Mouse (Mus musculus): ENCODE measurements at regions not wholly inside any gene's neighbourhood (a gene's known extent, or its start where the extent isn't known, plus 50 kb on each side); places are given as distances from the start of the nearest gene placed in this dataset.
A peak's percentile ranks its signal among the peaks of the same experiment; 100 is the strongest.

GRCm38 (mm10) chr1:143946933-143947332, 57.0 kb downstream of the Rgs2 start:
- DNase-seq, result no peak

DNA sequence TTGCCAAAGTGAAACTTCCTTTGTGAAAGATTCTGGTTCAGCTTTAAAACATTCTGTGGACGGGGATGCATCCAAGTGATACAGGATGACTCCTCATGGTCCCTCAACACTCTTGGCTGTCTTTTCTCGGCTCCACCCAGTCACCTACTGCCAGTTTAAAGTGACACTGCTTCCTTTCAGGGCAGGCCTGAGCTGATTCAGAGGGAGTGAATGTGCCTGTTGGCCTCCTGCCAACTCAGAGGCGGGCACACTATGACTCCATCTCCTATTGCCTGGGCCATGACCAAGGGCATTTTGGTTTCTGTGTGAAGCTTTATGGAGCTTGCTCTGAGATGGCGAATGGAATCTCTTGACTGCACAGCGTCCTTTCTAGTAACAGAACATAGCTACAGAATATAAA, 62.5 kb downstream of the Rgs2 start:
- DNase-seq, result no peak

GRCm38 (mm10) chr1:143939511-143939910, 64.5 kb downstream of the Rgs2 start:
- DNase-seq, result no peak

DNA sequence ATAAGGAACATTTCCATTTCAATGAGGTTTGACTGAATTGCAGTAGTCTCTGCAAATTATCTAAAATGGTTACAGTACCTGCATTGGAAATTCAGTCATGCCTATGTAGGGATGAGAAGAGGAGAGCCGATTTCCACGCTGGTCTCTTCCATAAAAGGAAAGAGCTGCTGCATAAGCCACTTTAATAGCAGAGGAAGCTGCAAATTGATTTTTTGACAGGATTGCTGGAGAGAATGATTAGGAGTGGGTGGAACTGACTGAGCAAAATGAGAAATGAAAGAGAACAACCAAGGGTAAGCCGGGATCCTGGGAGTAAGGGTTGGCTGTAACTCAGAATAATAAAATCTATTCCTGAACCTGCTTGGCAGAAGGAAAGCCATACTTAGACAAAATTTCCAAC, 65.4 kb downstream of the Rgs2 start:
- no peak for DNase-seq

DNA sequence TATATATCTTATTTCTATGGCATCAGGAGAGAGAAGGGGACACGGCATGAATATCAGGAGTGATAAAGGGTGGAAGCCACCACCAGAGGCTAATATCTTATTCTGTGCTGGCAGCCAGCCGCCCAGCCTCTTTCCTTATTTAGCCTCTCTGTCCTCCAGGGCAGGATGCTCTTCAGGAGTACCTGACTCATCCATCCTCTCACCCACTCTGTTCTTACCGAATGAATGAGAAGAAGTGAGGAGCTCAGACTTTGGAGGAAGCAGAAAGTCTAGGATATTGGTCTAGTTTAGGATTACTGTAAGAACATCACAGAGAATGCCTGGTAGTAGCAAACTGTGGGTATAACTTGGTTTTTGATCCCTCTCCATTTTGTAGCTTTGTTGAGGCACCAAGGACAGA, 73.2 kb downstream of the Rgs2 start:
- DNase-seq, result no peak

DNA sequence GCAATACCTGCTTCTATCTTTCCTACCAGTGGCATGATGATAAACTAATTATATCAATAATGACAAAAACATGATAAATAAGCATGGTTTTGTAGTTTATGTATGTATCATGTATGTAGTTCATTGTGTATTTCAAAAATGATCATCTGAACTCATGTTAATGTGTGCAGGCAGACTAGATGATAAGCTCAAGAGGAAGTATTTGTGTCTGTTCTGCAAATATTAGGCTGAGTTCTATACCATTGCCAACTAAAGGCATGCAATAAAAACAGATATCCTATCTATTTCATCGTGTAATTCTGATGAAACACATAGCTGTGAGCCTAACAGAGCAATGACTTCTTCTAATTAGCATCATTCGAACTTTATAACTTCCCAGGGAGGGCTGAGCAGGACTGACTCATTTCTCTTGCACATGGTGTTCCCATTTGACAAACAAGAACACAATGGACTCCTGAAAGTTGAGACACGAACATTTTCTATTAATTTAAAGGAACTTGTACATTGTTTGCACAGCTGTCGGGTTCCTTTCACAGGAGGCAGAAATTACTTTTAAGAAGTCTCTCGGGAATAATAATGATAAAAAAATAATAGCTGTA, 74.3 kb downstream of the Rgs2 start:
- no peak for DNase-seq

DNA sequence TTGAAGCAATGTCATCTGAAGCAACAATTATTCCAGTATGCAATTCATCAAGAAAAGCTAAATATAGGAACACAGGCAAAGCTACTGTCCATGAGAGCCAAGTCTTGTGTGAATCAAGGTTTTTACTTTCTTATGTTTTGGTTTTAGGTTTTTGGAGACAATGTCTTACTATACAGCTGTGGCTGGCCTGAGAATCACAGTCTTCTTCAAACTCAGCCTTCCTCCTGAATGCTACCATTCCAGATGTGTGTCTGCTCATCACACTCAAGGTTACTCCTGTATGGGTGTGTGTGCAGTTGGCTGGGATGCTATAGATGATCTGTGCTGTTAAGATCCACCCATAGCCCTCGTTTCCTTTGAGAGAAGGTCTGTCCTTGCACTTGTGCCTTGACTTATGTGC, 81.5 kb downstream of the Rgs2 start:
- DNase-seq, result no peak

- no peak for DNase-seq
Observed at GRCm38 (mm10) chr1:143920256-143920655, 83.7 kb downstream of the Rgs2 start.

DNA sequence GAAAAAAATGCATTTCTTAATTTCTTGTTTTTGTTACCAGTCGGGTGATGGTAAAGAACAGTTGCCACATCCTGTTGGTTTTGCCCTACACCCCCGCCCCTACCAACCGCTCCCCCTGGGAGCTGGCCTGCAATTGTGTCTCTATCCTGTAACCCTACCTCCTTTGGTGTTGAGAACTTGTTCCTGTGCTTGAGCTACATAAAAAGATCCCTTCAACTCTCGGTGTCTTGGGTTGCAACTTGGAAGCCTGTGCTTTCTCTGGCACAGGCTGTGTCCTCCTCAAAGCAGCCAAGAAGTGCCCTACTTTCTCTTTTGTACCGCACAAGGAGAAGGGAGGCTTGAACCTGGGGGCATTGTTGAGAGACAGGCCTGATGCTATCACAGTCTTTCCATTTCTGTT, 85.0 kb downstream of the Rgs2 start:
- DNase-seq, result no peak

DNA sequence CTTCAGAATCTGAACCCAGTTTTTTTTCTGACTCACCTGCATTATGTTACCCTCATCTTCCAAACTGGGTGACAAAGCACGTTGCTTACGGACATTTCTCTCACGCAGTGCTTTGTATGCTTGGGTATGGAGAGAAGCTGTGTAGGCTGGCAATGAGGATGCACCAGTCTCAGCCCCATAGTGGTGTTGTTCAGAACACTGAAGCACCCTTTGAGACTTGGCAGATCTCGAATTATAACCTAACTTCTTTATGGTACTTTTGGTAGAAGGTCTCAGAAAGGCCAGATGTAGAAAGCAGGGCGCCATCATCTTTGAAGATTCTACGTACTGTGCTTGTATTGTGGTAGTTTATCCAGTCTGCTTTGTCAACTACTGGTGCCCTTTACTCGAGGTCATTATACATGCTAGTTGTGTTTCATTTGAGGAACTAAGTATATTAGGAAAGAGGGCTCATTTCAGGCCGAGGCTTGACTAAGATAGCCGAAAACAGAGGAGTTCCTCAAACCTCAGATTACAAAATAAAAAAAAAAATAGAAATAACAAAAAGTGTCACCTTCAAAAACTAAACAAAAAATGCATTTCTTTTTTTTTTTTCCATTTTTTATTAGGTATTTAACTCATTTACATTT, 85.7 kb downstream of the Rgs2 start:
- no peak for DNase-seq

GRCm38 (mm10) chr1:143917623-143918022, 86.3 kb downstream of the Rgs2 start:
- peak; percentile 69 for DNase-seq

DNA sequence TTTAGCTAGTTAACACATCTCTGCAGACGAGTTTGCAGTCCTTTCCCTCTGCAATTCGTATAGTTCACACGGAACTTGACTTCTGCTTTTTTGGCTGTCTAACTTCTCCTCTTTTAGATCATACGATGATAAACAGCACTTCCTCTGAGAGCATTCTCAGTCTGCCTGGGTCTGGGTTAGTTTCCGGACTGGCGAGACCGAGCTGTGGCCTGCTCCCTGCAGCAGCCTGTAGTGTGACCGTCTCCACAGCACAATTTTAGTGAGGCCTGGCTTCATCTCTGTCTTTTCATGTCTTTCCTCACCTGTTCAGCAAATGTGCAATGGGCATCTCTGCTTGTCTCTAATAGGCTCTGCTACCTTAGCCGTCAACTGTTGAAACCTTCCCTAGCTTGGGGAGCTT, 87.4 kb downstream of the Rgs2 start:
- DNase-seq, result no peak

DNA sequence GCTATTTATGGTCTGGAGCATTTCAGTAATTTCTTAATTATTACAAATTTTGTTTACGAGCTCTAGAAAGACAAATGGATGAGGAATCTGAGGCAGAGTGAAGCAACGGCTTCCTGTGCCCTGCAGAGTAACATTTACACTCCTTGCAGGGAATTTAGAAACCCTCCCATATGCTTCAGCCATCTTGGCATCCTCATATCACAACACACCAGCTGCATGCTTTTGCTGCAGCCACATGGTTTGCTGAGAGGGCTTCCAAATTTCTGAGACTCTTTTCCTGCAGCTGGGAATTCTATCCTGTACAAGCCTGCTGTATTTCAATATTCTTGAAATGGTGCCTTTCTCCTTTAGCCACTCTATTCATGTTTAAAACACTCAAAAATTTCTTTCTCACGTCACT, 91.4 kb downstream of the Rgs2 start:
- DNase-seq, result no peak

- no peak for DNase-seq
Observed at GRCm38 (mm10) chr1:143911230-143911629, 92.7 kb downstream of the Rgs2 start.

DNA sequence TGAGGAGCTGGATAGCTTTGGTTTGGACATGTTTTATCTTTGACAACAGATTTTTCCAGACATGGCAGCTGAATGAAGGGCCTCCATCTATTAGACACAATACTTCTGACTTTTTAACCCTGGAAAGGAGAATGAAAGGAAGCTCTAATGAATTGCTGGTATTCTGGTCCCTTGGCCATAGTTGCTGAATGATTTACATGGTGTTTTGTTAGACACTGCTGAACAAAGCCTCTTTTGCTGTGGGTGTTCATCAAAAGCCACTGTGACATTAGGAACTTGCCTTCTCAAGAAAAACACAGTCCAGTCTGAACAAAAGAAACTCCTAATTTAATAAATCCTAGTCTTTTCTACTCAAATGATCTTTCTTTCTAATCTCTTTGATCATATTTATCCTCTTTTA, 93.4 kb downstream of the Rgs2 start:
- no peak for DNase-seq

DNA sequence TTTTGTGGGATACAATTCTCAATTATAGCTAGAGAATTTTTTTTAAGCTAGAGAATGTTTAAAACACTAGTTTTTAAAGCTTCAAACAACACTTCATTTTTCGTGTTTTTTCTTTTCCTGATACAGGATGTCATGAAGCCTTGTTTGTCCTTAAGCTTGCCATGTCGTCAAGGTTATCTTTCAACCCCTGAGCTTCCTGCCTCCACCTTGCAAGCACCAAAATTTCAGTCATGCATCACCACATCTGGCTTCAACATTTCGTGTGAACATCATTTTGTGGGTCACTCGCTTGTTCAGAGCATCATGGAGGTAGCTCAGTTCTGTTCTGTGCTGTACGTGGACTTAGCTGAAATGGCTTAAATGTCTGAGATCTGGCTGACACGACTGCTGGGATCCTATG, 96.6 kb downstream of the Rgs2 start:
- DNase-seq, result no peak

DNA sequence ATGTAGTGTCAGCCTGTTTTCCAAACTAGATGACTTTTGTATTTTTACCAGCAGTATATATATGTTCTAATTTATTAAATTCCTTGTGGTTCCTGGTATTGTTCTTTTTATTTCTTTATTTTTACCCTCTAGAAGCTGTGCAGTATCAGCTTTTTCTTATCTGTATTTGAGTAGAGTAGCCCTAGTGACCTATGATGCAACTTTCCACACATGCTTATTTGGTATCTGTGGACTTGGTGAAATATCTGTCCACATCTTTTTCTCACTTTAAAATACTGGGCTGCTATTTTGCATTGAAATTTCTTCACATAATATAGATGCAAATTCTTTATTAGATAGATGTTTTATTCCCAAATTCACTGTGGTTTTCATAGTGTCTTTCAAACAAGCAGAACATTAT, 97.1 kb downstream of the Rgs2 start:
- DNase-seq, result no peak

DNA sequence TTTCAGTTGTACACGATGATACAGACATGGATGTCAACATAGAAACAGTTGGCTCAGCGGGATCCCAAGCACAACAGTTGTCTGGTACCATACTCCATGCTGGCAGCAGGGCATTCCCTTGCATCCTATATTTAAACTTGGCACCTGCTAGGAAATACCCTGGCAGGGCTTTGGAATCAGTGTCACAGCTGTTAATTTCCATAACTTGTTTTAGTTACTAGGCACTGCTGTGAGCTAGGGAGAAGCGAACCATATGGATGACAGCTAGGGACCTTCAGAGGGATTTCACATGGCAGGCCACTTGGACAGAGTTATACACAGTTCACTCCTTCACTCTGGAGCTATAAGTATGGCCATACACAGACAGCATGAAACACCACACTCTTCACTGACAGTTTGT, 100.0 kb downstream of the Rgs2 start:
- DNase-seq, result no peak

DNA sequence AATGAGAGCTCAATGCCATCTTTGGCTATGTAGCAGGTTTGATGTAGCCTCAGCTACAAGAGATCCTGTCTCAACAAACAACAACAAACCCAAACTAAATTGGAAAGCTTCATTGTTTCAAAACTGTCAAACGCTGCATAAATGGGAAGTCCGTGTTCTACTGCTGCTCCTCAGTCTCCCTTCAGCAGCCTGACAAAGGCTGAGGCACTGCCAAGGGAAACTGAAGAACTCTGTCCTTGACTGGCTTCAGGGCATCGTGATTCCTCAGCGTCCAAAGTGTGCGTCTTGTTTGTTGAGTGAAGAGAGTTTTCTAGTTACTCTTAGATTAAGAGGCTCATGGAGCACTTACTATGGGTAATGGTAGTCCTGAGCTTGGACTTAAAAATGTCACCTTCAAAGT, 100.7 kb downstream of the Rgs2 start:
- DNase-seq, result no peak

DNA sequence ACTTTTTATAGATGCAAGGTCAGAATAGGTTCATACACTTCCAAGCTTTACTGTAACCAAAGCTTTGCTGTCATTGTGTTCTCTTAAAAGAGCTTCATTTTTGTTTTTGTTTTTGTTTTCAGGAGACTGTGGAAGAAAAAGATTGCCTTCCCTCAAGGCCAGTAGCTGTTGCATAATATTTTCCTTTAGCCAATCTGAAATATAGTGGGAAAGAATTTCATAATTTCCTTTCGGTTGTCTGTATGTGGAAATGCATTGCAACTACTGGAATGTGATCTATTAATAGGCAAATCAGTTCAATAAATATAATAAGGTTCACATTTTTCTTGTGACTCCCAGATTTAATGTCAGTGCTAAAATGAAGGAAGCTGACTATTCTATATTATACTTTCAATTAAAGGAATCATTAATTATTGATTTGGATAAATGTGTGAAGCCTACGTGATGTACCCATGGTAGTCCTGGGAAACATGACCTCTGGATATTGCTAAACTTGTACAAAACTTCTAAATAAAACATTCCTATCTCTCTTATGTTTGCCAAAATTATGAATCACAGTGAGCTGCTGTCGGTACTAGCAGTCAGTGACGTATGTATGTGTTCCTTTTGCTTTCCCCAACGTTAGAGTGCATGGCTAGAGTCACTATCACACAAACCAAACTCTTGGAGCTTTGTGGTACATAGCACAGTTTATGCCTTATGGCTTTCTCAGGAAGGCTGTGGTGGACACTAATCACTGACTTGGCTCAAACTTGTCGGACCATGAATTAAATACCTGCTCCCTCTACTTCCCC, 102.6 kb downstream of the Rgs2 start:
- no peak for DNase-seq

- no peak for DNase-seq
Observed at GRCm38 (mm10) chr1:143888510-143888909, 111.4 kb downstream of the Uchl5 start.

GRCm38 (mm10) chr1:143888065-143888464, 111.0 kb downstream of the Uchl5 start:
- no peak for DNase-seq

DNA sequence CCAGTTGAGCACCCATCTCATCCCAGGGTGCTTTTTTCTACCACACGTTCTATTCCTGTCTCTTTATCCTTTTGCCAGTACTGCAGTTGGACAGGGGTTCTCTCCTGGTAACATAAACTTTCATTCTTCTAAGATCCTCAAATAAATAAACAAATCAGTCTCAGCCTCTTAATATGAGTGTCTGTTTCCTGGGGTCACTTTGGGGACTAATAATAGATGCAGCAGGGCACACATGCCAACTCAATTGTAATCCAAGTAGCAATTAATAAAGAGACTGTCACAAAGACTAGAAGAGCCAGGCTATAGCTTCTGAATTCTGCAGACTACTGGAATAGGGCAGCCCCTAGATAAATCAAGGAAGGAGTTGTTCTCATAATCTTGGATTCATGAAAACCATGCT, 108.9 kb downstream of the Uchl5 start:
- no peak for DNase-seq

- no peak for DNase-seq
Observed at GRCm38 (mm10) chr1:143881192-143881591, 104.1 kb downstream of the Uchl5 start.

GRCm38 (mm10) chr1:143879622-143880021, 102.5 kb downstream of the Uchl5 start:
- DNase-seq, result no peak

All from right cerebral cortex, postnatal 25 days (tissue).